Mouse (Mus musculus) gastrocnemius, postnatal 14 days (tissue): ENCODE measurements around the gene Pld4. TPM values are rescaled to one million over a fixed set of nuclear protein-coding genes. Genes with fewer than 3 reads are reported as not detected.

Experiments
- DNase-seq: peaks from one replicate; pipeline ENCODE4 v3.0.0; 2021; ENCODE audit warnings: mixed read lengths
- intact Hi-C: fragments of 180-260 bp; cut with DNase I; formaldehyde crosslinking; loops from one replicate; pipeline ENCODE4 v1.15.1; 2025; ENCODE audit warnings: low total_unique reads
- total RNA-seq, 2 experiments: library from RNA; stranded (reverse); gene quantifications; 2 replicates each; pipeline ENCODE4 v1.2.3; 2021

Gene Pld4
- total RNA-seq, 2 experiments from 2014 or later: 3.2 to 4.1 TPM

DNA sequence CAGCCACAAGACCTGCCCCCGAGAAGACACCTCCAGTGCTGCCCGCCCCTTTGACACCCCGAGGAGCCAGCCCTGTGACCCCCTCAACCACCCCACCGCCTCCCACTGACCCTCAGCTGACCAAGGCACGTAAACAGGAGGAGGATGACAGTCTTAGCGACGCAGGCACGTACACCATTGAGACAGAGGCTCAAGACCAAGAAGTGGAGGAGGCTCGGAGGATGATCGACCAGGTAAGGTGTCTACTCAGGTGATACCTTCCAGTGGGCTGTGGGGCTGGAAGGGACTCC lies 23.9 kb upstream of the Pld4 start:
- DNase-seq: no peak
- intact Hi-C loops: no loop called here

DNA sequence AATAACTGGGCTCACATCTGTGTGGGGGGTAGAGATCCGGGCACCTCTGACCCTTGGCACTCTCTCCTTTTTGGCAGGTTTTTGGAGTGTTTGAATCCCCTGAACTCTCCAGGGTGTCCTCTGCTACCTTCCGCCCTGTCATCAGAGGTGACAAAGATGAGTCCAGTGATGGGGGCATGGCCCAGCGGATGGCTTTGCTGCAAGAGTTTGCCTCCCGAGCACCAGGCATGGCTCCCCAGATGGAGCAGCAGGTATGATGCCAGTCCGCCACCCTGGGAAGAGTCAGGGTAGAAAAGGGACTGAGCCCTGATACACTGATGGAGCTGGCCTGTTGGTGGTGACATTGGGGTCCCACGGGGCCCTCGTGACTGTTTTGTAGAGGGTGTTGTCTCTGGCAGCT lies 23.4 kb upstream of the Pld4 start:
- no peak for DNase-seq
- intact Hi-C loops: no loop called here

DNA sequence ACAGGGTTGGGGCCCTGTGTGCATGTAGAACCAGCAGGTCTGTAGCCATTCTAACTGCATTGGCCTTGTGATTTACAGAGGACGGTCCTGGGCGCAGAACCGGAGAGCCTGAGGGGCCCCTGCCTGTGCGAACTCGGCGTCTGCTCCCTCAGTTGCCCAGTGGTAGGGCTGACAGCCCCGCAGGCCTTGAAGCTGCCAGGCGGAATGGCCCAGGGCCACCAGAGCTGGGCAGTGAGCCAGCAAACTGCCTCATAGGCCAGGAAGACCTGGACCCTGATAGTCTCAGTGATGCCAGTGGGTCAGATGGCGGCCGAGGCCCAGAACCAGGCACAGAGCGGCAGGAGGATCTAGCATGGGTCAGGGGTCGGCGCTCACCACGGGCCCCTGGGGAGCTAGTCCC lies 22.7 kb upstream of the Pld4 start:
- intact Hi-C loops: no loop called here
- peak; percentile 65 for DNase-seq

DNA sequence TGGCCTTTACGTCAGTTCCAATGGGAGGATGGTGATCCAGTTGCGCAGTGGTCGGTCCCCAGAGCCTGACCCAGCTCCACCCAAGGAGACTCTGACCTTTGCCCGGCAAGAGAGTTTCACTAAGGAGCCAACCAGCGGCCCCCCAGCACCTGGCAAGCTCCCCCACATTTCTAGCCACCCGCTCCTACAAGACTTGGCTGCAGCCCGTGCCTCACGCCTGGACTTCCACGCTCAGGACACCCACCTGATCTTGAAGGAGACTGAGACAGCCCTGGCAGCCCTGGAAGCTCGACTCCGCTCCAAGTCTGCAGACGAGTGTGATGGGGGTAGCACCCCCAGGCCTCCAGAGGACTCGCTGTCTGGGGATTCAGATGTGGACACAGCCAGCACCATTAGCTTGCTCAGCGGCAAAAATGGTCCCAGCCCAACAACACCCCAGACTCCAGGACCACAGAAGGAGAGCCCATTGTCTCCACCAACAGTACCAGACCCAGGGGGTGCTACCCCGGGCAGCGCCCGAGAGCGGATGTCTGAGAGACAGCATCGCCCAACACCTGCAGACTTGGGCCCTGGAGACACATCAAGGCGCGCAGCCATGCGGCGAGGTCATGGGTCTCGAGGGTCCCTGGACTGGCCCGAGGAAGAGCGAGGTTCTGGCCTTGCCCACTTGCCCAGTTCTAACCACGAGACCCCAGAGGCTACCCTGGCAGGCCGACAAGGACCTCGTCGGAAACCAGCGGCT lies 22.0 kb upstream of the Pld4 start:
- DNase-seq: peak; percentile 6
- intact Hi-C loops: no loop called here

DNA sequence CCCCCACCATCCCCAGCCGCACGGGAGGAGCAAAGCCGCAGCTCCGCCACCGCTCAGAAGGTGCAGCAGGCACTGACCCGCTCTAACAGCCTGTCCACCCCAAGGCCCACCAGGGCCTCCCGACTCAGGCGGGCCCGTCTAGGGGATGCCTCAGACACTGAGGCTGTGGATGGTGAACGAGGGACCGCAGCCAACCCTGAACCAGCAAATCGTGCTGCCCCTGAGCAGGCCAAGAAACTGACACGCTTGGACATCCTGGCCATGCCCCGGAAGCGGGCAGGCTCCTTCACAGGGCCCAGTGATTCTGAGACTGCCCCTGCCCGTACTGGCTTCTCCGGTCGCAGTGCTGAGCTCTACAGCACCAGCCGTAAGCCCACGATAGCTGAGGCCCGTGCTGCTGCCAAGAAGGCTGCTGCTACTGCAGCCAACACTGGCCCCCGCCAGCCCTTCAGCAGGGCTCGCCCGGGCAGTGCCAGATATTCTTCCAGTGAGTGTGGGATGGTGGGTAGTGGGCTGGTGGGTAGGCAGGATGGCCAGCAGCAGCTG lies 21.4 kb upstream of the Pld4 start:
- peak; percentile 9 for DNase-seq
- intact Hi-C loops: no loop called here

DNA sequence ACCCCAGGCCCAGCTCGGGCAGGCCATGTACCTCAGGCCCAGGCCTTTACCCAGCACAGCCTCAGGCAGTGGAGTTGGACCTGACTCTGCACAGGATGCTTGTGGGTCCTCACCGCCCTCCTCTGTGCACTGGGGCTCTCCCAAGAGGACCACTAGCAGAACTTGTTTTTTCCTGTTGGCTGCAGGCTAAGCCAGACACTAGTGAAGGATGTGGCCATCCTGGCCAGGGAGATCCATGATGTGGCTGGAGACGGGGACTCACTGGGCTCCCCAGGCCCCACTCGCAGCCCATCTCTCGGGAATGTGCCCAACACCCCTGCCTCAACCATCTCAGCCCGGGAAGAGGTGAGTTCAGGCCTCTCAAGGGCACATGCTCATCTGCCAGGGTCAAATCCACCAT lies 17.7 kb upstream of the Pld4 start:
- DNase-seq: peak; percentile 21
- intact Hi-C loops: no loop called here

DNA sequence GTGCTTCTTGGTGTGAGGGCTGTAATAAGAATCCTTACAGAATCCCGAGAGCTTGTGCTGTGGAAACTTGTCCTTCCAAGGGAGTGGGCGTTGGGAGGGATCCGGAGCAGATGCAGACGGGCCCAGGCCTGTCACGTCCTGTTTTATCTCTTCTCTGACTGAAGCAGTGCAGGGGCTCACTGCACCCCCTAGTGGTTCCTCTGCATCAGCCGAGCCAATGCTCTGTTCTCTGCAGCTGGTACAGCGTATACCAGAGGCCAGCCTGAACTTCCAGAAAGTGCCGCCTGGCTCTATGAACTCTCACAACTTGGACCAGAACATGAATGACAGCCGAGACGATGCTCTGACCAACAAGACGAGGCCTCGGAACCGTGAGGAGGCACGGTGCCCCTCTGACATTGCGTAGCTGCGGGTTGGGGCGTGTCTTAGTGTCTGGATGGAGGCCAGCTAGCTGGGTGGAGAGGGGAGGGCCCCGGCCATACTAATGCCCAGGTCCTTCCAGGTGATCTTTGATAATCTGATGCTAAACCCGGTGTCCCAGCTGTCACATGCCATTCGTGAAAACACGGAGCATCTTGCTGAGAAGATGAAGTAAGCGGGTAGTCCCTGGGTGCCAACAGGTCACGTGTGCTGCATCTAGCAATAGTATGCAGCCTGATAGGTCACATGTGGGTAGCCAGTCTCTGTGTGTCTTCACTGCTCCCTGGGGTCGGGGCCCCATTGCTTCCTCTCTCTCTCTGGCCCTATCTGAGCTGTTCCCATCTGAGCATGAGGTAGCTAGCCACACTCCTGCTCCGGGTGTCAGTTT lies 17.1 kb upstream of the Pld4 start:
- intact Hi-C loops: no loop called here
- DNase-seq: peak; percentile 83

DNA sequence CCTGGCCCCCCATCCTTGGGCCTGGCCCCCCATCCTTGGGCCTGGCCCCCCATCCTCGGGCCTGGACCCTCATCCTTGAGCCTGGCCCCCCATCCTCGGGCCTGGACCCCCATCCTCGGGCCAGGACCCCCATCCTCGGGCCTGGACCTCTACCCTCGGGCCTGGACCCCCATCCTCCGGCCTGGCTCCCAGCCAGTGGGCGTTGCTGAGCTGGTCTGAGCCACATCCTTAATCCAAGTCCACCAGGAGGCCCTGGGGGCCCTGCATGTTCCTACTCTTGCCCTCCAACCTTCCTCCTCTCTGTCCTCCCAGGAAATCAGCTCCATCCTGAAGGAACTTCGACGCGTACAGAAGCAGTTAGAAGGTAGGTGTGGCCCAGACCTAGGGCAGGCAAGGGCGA lies 16.2 kb upstream of the Pld4 start:
- DNase-seq: peak; percentile 18
- intact Hi-C loops: loop anchor here (2.0 kb wide), 1 partner anchor 99 kb away; no protein-coding TSS in a partner anchor

DNA sequence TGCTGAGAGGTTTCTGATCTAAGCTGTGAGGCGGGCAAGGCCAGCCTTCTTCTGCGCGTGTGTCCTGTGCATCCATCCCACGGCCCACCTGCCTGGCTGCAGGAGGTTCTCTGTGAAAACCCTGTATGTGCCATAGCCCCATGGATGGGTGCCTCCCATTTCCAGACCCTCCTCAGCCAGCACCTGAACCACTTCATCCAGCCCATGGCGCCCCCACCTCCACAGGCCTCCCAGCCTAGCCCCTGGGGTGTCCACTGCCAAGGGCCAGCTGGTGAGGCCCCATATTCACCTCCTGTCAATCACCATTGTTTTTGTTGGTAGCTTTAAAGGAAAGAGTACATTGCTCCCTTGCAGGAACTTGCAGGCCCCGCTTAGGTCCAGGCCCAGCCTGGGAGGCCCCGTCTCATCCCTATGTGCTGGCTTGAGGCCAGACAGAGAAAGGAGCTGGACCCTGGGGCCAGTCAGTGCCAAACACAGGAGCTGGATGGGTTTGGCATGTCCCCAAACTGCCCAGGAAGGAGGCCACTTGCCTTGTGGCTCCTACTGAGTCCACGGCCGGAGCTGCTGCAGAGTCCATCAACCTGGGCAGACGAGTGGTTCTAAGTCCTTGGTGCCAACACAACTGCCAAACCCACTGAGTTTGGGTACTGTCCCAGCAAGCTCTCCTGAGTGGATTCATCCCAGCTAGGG lies 15.4 kb upstream of the Pld4 start:
- DNase-seq: peak; percentile 11
- intact Hi-C loops: loop anchor here (2.0 kb wide), 1 partner anchor 98 kb away; no protein-coding TSS in a partner anchor

DNA sequence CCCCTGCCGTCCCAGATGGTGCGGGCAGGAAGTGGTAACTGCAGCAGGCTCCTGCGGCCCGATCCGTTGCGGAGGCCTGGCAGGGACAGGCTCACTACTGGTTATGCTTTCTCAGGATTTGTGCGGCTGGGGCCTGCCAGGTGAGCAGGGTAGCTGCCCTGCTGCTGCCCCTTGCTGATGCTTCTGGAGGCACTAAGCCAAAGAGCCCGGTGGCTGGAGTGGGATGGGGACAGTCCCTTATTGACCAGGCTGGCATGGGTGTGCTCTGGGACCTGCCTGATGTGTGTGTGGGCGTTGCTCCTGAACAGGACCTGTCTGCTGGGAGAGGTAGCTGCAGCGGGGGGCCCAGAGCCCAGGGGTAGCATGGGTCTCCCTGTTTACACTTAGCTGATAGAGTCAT lies 14.7 kb upstream of the Pld4 start:
- intact Hi-C loops: loop anchor here (2.0 kb wide), 1 partner anchor 97 kb away; no protein-coding TSS in a partner anchor
- DNase-seq: peak; percentile 6

DNA sequence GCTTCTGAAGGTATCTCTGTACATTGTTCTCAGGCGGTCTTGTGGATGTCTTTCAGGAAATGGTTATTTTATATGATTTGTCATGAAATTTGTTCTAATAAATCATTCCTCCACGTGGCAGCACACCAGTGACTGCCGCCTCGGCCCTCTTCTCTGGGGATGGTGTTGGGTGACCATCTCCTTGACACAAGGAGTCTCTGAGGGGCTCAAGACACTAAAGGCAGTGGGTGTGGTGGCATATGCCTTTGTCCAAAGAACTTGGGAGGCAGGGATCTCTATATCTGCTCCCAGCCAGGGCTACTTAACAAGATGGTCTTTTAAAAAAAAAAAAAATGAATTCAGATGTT lies 14.0 kb upstream of the Pld4 start:
- DNase-seq: no peak
- intact Hi-C loops: no loop called here

DNA sequence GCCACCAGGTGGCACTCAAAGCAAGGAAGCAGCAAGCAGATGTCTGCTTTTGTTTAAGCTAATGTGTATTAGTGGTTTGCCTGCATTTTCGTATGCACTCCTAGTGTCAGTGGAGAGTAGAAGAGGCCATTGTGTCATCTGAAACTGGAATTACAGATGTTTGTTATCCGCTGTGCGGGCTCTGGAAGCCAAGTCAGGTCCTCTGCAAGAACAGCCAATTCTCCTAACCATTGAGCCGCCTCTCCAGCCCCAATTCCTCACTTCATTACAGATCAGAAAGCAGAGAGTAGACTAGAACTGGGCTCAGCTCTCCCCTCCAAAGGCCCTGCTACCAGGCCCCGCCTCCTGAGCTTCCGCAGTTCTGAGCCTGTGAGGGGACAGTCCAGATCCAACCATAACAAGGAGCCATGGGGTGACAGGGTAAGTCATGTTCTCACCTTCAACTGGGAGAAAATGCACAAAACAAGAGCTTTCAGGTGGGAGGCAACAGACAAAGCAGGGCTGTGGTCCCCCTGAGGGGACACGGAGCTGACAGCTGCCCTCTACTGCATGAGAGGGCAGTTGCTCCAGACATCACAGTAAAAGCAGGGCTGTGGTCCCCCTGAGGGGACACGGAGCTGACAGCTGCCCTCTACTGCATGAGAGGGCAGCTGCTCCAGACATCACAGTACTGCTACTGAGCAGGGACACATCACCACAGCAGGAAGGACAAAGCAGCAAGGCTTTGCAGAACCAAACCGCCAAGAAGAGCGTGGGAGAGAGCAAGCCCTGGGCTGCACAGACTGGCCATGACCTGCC lies 13.4 kb upstream of the Pld4 start:
- intact Hi-C loops: no loop called here
- DNase-seq: peak; percentile 13

DNA sequence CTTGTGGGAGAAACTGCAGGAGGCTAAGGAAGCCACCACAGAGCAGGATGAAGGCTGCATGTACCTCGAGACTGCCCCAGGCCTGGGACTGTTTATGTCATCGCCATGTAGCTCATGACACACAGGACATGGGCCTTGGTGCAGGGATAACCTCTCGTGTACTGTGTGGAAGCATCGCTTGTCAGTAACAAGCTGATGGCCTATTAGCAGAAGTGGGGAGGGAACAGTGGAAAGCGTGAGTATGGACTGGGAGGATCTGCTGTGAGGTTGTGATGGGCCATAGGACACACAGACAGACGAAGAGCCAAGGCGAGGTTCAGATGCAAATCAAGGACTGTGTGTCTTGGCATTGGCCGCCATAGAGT lies 12.9 kb upstream of the Pld4 start:
- intact Hi-C loops: no loop called here
- no peak for DNase-seq

DNA sequence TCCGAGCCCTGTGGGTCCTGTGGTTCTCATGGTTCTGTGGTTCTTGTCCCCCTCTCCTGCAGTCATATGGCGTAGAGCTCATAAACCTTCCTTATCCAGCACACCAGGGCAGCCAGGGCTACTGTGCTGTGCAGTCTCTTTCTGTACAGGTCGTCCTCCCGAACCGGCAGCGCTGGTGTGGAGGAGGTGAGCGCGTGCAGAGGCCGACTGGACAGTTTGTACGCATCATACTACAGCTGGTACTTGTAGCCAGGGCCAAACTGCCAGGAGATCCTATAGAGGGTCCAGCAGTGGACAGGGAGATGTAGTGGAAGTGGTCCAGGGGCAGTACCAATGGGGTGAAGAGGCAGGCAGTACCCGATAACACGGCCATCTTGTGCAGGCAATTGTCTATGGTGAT lies 9.5 kb upstream of the Pld4 start:
- intact Hi-C loops: no loop called here

DNA sequence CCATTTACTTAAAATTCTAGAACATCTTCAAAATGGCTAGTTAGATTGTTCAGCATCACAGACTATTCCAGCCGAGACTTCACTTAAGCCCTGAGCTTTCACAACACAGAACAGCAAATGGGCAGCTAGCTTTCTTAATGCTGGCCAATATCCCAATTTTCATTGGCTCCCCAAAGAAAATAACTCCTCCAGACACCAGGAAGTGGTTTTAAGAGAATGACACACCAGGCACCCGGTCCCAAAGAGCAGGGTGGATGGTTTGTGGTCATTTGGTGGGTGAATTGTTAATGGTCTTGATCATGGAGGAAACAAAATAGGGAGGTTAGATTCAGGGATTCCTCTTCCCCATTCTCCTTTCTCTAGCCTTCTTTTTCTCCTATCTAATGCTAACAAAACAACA lies 8.1 kb upstream of the Pld4 start:
- no peak for DNase-seq
- intact Hi-C loops: no loop called here

More for the DNA sequence above, 9.5 kb upstream of the Pld4 start:
- peak; percentile 2 for DNase-seq

DNA sequence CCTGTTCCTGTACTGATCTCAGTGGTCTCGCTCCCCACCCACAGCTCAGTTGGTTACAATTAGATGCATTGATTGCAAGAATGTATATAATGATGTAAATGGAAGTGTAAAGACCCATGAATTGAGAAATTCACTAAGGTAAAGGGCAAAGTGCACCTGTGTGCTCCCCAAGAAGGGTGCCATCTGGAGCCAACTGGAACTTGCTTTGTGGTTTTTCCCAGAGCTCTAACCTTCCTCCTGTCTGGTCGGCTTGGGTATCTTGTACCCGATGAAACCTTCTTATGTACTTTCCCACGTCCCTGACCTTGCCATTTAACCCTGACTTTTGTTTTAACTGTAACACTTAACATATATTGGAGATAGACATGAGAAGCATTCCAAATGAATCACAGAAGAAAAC lies 4.6 kb upstream of the Pld4 start:
- DNase-seq: no peak
- intact Hi-C loops: no loop called here

DNA sequence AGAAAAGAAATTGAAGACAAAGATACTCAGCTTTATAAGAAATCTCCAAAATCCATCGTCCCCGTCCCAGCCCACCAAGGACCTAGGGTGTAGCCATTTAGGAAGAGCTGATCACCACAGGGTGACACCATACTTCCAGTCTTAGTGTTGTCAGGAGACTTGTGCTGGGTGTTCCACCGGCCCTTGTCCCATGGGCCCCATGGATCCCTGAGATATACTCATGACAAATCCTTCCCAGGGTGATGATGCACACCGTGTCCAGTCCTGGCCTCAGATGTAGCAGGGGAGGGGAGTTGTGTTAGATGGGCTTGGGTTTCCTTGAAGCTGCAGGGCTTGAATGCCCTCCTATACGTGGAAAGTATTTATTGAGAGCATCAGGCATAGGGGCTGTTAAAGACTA lies 2.6 kb upstream of the Pld4 start:
- no peak for DNase-seq
- intact Hi-C loops: no loop called here

DNA sequence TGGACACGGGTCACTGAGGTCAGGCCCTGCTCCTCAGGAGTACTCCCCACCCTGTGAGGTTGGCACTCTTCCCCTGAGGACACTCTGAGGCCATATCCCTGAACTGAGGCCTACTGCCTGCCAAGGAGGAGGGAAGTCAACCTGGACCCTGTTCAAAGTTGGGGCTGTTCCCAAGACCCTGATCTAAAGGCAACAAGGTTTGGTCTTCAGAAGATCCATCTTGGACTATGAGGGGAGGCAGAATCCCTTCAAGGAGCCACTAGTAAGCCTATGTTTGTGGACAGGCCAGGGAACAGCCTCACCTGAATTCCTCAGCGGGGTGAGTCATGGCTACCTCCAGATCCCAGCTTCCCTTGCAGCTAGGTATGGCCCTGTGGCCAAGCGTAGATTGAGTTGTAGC lies 984 bp upstream of the Pld4 start:
- intact Hi-C loops: no loop called here
- DNase-seq: peak; percentile 2

DNA sequence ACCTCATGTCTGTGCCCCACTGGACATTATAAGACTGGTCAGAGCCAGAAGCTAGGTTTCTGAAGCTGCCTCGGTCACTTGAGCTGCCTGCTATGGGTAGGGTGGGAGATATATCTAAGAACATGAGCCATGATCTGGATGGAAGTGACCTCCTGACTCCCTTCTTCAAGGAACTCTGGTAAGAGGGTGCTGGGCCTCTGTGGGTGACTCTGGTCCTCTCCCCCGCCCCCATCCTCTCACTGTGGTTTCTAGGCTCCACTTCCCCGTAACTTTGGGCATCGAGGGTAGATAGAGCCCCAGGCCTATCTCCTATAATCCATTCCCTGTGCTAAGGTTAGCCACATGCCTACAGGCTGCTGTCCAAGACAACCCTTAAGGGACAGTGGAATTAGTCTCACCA lies 956 bp downstream of the Pld4 start:
- no peak for DNase-seq
- intact Hi-C loops: no loop called here

DNA sequence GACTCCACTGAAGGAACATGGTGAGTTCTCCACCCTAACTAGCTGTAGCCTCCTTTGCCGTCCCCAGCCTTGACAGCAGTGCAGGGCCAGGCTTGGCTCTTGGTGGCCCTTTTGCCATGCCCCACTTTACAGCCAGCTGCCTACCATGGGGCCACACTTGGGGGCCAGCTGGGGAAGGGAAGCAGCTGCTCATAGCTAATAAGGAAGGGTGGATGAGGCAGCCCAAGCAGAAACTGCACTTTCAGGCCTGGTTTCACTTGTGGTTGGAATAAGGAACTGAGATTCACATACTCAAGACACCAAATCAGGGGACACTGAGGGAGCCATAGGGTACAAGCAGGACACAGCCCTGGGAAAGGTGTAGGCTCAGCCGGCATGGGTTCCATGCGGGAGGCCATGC lies 1.6 kb downstream of the Pld4 start:
- no peak for DNase-seq
- intact Hi-C loops: no loop called here
